Mouse (Mus musculus) liver, postnatal 0 days (tissue): ENCODE results near the gene Kmt2a.

ENCODE experiments used
- CTCF ChIP-seq: sonication (generic); IDR thresholded peaks from 2 replicates; pipeline ENCODE4 v1.5.1; 2016; ENCODE audit warnings: antibody characterized with exemption, low read depth
- EP300 ChIP-seq: IDR thresholded peaks from 2 replicates; pipeline ENCODE4 v1.6.1; 2016; ENCODE audit warnings: antibody characterized with exemption, low read depth, mild to moderate bottlenecking

- TF ChIP-seq CTCF (no peak), EP300 (no peak)
Observed at GRCm38 (mm10) chr9:44882436-44882980, 1.4 kb upstream of the Kmt2a start.
